Mouse (Mus musculus): ENCODE data around the gene Olfr642. TPM values are rescaled to one million over a fixed set of nuclear protein-coding genes. Genes with fewer than 3 reads are reported as not detected.

The Olfr642 gene
- polyA plus RNA-seq (2015; fragmentation: Nextera tagmentation; extraction: Ambion mirVana): not detected in 2 replicates

DNA sequence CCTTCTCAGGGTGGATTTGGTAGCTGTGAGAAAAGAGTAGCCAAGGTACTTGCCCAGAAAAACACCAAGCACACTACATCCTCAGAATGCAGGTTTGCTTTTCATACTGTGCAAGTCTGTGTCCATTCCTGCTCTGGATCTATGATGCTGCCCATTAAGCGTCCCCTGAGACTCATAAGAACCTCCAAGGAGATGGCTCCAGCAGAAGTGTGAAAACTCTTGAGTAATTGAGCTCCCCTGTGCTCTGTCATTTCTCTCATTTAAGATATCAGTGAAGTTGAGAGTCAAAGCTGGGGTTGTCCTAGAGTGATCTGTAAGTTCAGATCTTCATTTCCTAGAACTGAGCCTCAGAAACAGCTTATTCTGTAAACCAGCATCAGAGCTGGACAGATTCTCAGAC is at the start of gene Olfr642:
Olfr642 (minus strand) TSS at position 101 of the 400 bp plus-strand sequence.
- Histone ChIP-seq H3K4me1 (no peaks in the 10 kb centered on the region), H3K4me2 (no peak within 1 kb of the TSS), H3K9me3 (no peaks in the 10 kb centered on the region), H3K4me3 (no peak within 1 kb of the TSS), H3K27me3 (no peaks in the 10 kb centered on the region), H3K36me3 (no peaks in the 10 kb centered on the region), H3K27ac (no peak within 1 kb of the TSS), H3K9ac (no peak within 1 kb of the TSS)
- WGBS: 63% methylated on average over 1 of the region's 1 CpGs
- no peak for ATAC-seq (ENCODE audit: insufficient number of reproducible peaks, low FRiP score, low TSS enrichment, low read depth)

DNA sequence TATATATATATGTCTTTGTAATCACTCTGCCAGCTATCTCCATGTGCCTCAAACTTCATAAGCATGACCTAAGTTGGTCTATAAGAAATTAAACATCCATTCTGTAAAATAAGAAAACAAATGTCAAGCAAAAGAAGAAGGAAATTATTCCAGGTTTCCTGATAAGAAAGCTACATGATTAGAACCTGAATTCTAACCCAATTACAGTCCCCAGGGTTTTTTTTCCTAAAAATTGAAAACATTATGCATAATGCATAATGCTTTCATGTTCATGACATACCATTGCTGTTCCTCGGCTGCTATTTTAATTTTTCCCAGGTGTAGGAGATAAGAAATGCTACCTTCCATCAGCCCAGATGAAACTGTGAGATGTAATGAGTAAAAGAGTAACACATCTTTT is 32.9 kb upstream of the Olfr642 start, which contains the start of gene Olfr645:
Olfr645 (minus strand) TSS at position 101 of the 400 bp plus-strand sequence.
- Histone ChIP-seq H3K27me3 (no peaks in the 10 kb centered on the region), H3K9me3 (no peaks in the 10 kb centered on the region)
- WGBS: 71% methylated on average over 1 of the region's 1 CpGs

DNA sequence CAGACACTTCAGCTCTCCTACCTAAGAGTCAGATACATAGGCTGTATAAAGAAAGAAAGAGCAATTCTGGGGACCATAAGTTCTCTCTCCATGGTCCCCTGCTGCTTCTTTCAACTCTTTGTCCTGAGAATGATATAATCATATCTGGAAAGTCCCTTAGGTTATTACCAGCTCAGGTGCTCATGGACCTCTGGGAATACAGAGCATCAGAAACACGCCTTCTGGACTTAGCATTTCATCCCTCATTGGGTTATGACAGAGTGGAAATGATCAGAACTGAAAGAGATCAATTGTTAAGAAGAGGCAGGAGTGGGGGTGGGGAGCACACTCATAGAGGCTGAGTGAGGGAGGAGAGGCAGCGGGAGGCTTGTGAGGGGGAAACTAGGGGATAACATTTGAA is 19.3 kb upstream of the Olfr642 start, which contains the start of gene Olfr644:
Olfr644 (minus strand) TSS at position 101 of the 400 bp plus-strand sequence.
- 63% methylated on average over 2 of the region's 2 CpGs for WGBS

More for the DNA sequence above, 32.9 kb upstream of the Olfr642 start, which contains the start of gene Olfr645:
- Histone ChIP-seq H3K4me1 (no peaks in the 10 kb centered on the region), H3K27ac (no peak within 1 kb of the TSS), H3K4me3 (no peak within 1 kb of the TSS), H3K4me2 (no peak within 1 kb of the TSS), H3K9ac (no peak within 1 kb of the TSS), H3K36me3 (no peaks in the 10 kb centered on the region)
- no peak for ATAC-seq (ENCODE audit: insufficient number of reproducible peaks, low FRiP score, low TSS enrichment, low read depth)

DNA sequence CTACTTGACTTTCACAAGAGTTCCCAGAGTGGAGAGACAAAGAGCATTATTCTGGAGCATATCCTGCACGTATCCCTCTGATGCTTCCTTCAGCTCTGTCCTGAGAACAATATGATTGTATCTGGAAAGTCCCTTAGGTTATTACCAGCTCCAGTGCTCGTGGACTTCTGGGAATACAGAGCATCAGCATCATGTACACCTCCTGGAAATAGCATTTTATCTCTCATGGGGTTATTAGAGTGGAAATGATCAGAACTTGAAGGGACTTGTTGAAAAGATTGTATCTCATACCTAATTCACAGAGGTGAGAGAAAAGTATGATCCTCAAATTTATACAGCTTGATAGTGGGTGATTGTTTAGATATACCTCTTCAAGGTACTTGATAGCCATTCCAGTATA is 8.9 kb upstream of the Olfr642 start, which contains the start of gene 4930516K23Rik:
4930516K23Rik (minus strand) TSS at position 101 of the 400 bp plus-strand sequence.
- H3K4me3 ChIP-seq: no peak within 1 kb of the TSS
- H3K9ac ChIP-seq: no peak within 1 kb of the TSS
- H3K4me2 ChIP-seq: no peak within 1 kb of the TSS
- ATAC-seq (ENCODE audit: insufficient number of reproducible peaks, low FRiP score, low TSS enrichment, low read depth): no peak
- H3K27me3 ChIP-seq: no peaks in the 10 kb centered on the region
- WGBS: 51% methylated on average over 2 of the region's 2 CpGs
- H3K27ac ChIP-seq: no peak within 1 kb of the TSS
- no peaks in the 10 kb centered on the region for H3K36me3 ChIP-seq
- H3K9me3 ChIP-seq: no peaks in the 10 kb centered on the region
- no peaks in the 10 kb centered on the region for H3K4me1 ChIP-seq

More for the DNA sequence above, 19.3 kb upstream of the Olfr642 start, which contains the start of gene Olfr644:
- Histone ChIP-seq H3K4me1 (no peaks in the 10 kb centered on the region), H3K9me3 (no peaks in the 10 kb centered on the region), H3K36me3 (no peaks in the 10 kb centered on the region), H3K9ac (no peak within 1 kb of the TSS), H3K27ac (no peak within 1 kb of the TSS), H3K27me3 (no peaks in the 10 kb centered on the region), H3K4me2 (no peak within 1 kb of the TSS), H3K4me3 (no peak within 1 kb of the TSS)
- no peak for ATAC-seq (ENCODE audit: insufficient number of reproducible peaks, low FRiP score, low TSS enrichment, low read depth)

DNA sequence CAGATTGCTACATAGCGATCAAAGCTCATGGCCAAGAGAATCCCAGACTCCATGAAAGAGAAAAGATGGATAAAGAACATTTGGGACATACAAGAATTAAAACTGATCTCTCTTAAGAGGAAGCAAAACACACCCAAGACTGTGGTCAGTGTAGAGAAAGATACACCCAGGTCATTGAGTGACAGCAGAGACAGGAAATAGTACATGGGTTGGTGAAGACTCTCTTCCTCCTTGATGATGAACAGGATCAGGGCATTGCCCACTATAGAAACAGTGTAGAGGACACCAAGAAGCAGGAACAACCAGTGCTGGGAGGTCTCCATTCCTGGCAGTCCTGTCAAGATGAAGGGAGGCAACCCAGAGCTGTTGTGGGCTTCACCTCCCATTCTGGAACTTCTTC is 6.7 kb upstream of the Olfr642 start:
- no peak overlapping the region for H3K27ac ChIP-seq

DNA sequence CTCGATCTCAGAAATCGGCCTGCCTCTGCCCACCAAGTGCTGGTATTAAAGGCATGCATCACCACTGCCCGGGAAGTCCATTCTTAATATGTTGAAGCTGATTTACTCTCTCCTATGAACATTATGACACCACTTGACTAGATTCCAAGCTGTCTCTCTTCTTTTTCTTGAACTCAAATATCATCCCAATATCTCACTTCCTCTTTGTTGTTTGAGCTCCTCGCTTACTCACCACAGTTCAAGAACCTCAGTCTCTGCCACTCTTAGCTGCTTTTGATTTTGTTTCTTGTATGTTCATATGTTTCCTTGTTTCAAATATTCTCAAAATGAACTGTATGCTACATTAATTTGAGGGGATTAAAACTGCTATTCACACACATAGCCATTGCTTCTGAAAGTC is 1.7 kb downstream of the Olfr642 start:
- Histone ChIP-seq H3K27me3 (no peaks in the 10 kb centered on the region), H3K4me3 (no peak overlapping the region), H3K36me3 (no peaks in the 10 kb centered on the region), H3K27ac (no peak overlapping the region), H3K4me2 (no peak overlapping the region), H3K9me3 (no peaks in the 10 kb centered on the region), H3K4me1 (no peaks in the 10 kb centered on the region), H3K9ac (no peak overlapping the region)
- WGBS: 89% methylated on average over 4 of the region's 4 CpGs
- ATAC-seq (ENCODE audit: insufficient number of reproducible peaks, low FRiP score, low TSS enrichment, low read depth): no peak

More for the DNA sequence above, 6.7 kb upstream of the Olfr642 start:
- no peaks in the 10 kb centered on the region for H3K27me3 ChIP-seq
- H3K4me1 ChIP-seq: no peaks in the 10 kb centered on the region
- no peak overlapping the region for H3K4me3 ChIP-seq
- H3K9ac ChIP-seq: no peak overlapping the region
- no peaks in the 10 kb centered on the region for H3K36me3 ChIP-seq
- H3K4me2 ChIP-seq: no peak overlapping the region
- H3K9me3 ChIP-seq: no peaks in the 10 kb centered on the region
- no peak for ATAC-seq (ENCODE audit: insufficient number of reproducible peaks, low FRiP score, low TSS enrichment, low read depth)
- 84% methylated on average over 1 of the region's 1 CpGs for WGBS

DNA sequence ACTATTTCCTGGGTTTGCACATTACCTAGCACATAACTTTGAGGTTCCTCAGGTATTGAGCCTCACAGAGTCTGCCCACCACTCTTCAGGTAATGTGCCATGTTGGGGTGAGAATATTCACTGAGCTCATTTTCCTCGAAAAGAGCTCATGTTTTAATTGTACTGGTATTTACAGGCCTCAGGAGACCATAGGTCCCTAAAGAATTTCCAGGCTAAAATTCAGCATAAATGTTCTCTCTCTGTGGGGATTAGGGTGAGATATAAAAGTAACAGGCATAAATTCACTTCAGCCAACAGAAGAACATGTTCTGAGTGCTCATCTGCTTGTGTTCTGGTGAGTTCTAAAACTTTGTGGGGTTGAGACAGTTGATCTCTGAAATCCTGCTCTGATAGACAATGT is 17.3 kb downstream of the Olfr642 start, which contains the start of gene Olfr641:
Olfr641 (plus strand) TSS at position 301 of the 400 bp plus-strand sequence.
- Histone ChIP-seq H3K4me1 (no peaks in the 10 kb centered on the region), H3K27ac (no peak within 1 kb of the TSS), H3K9ac (no peak within 1 kb of the TSS), H3K4me3 (no peak within 1 kb of the TSS), H3K4me2 (no peak within 1 kb of the TSS), H3K36me3 (no peaks in the 10 kb centered on the region), H3K9me3 (no peaks in the 10 kb centered on the region), H3K27me3 (no peaks in the 10 kb centered on the region)
- 60% methylated on average over 1 of the region's 1 CpGs for WGBS
- no peak for ATAC-seq (ENCODE audit: insufficient number of reproducible peaks, low FRiP score, low TSS enrichment, low read depth)

DNA sequence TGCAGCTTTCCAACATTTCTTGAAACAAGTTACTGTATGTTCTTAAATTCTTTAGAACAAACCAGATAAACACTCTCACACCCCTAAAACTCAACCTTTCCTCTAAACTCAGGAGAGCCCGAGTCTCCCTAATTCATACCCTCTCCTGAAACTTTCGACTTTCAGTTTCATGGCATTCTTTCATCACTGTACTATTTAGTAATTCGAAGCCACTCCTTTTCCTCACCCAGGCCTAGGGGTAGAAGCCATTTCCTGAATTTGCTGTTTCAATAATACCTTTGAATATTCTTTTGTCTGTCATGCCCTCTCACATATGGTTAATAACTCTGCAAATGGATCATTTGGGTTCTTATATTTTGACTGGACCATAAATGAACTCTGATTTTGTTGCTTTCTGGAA is 25.5 kb downstream of the Olfr642 start:
- Histone ChIP-seq H3K4me1 (no peaks in the 10 kb centered on the region), H3K4me3 (no peak overlapping the region), H3K9me3 (no peaks in the 10 kb centered on the region), H3K27me3 (no peaks in the 10 kb centered on the region), H3K4me2 (no peak overlapping the region), H3K36me3 (no peaks in the 10 kb centered on the region), H3K9ac (no peak overlapping the region), H3K27ac (no peak overlapping the region)
- no peak for ATAC-seq (ENCODE audit: insufficient number of reproducible peaks, low FRiP score, low TSS enrichment, low read depth)
- WGBS: 72% methylated on average over 3 of the region's 3 CpGs

DNA sequence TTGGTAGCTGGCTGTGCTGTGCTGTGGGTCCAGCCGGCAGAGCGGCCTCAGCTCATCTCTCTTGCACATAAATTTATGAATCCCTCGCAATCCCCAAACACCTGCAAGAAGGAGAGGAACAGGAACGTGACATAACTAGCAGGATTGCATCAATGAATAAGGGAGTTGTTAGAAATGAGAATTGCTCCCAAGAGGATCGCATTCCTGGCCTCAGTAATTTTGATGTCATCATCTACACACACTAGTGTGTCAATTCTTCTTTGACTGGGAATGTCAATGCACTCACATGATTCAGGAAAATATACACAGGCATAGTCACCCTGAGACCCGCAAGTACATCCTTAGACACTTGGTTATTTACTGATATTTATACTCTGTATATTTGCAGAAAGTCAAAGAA is 27.0 kb downstream of the Olfr642 start, which contains the start of gene Olfr640:
Olfr640 (minus strand) TSS at position 101 of the 400 bp plus-strand sequence.
- no peak for ATAC-seq (ENCODE audit: insufficient number of reproducible peaks, low FRiP score, low TSS enrichment, low read depth)
- Histone ChIP-seq H3K27ac (no peak within 1 kb of the TSS), H3K9ac (no peak within 1 kb of the TSS), H3K9me3 (no peaks in the 10 kb centered on the region), H3K4me3 (no peak within 1 kb of the TSS), H3K27me3 (no peaks in the 10 kb centered on the region), H3K4me1 (no peaks in the 10 kb centered on the region), H3K36me3 (no peaks in the 10 kb centered on the region), H3K4me2 (no peak within 1 kb of the TSS)
- WGBS: 82% methylated on average over 6 of the region's 6 CpGs

DNA sequence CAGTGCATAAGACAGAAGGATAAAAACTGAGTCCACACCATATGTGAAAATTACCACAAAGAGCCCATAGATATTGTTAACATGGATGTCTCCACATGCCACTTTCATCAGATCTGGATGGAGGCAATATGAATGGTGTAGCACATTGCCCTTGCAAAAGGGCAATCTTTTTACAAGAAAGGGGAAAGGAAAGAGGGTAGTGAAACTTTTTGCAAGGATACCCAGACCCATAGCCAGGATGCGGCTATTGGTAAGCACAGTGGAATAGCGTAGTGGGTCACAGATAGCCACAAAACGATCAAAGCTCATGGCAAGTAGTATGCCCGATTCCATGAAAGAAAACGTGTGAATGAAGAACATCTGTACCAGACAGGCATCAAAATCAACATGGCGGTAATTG is 30.8 kb downstream of the Olfr642 start:
- H3K4me1 ChIP-seq: no peaks in the 10 kb centered on the region
- H3K27ac ChIP-seq: no peak overlapping the region
- no peaks in the 10 kb centered on the region for H3K9me3 ChIP-seq
- H3K27me3 ChIP-seq: no peaks in the 10 kb centered on the region
- no peak overlapping the region for H3K4me2 ChIP-seq
- no peak for ATAC-seq (ENCODE audit: insufficient number of reproducible peaks, low FRiP score, low TSS enrichment, low read depth)
- H3K36me3 ChIP-seq: no peaks in the 10 kb centered on the region
- 90% methylated on average over 6 of the region's 6 CpGs for WGBS
- H3K4me3 ChIP-seq: no peak overlapping the region
- no peak overlapping the region for H3K9ac ChIP-seq

DNA sequence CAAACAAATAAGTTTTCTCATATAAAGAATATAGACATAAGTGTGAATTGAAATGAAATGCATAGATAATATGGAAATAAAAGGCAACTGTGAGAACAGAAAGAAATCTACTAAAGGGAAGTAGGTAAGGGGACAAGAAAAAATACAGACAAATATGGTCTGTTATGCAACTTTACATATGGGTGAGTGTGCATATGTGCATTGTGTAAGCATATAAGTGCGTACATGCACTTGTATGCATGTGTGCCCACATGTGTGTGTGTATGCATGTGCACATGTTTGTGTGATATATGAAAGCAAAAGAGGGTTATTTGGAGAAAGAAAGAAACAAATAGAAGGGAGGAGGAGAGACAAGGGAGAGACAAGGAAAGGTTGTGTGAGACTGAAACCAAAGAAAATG is 33.5 kb downstream of the Olfr642 start:
- H3K9ac ChIP-seq: no peak overlapping the region
- no peak overlapping the region for H3K4me3 ChIP-seq
- H3K36me3 ChIP-seq: no peaks in the 10 kb centered on the region
- no peak for ATAC-seq (ENCODE audit: insufficient number of reproducible peaks, low FRiP score, low TSS enrichment, low read depth)
- H3K4me1 ChIP-seq: no peaks in the 10 kb centered on the region
- H3K27ac ChIP-seq: no peak overlapping the region
- WGBS: 82% methylated on average over 1 of the region's 1 CpGs
- no peak overlapping the region for H3K4me2 ChIP-seq
- H3K27me3 ChIP-seq: no peaks in the 10 kb centered on the region
- no peaks in the 10 kb centered on the region for H3K9me3 ChIP-seq

DNA sequence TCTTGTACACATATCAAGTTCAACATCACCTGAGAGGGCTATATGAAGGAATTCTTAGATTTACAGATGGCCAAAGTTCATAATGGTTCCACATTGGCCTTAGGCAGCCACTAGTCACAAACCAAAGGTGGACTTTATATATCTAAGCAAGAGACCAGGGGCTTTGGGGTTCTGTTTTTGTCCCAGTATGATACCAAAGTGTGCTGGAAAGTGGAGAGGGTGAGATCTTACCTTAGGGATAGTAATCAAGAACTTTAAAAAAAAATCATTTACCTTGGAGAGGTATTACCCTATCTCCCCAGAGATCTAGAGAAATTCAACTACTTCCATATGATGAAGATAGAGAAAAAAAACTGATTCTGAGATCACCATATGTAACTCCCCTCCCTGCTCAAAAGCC is 35.3 kb downstream of the Olfr642 start, which contains the start of gene Olfr639:
Olfr639 (minus strand) TSS at position 101 of the 400 bp plus-strand sequence.
- H3K9ac ChIP-seq: no peak within 1 kb of the TSS
- ATAC-seq (ENCODE audit: insufficient number of reproducible peaks, low FRiP score, low TSS enrichment, low read depth): no peak
- H3K4me1 ChIP-seq: no peaks in the 10 kb centered on the region
- no peaks in the 10 kb centered on the region for H3K36me3 ChIP-seq
- no peaks in the 10 kb centered on the region for H3K27me3 ChIP-seq
- H3K9me3 ChIP-seq: no peaks in the 10 kb centered on the region
- no peak within 1 kb of the TSS for H3K4me3 ChIP-seq
- no peak within 1 kb of the TSS for H3K4me2 ChIP-seq
- H3K27ac ChIP-seq: no peak within 1 kb of the TSS

DNA sequence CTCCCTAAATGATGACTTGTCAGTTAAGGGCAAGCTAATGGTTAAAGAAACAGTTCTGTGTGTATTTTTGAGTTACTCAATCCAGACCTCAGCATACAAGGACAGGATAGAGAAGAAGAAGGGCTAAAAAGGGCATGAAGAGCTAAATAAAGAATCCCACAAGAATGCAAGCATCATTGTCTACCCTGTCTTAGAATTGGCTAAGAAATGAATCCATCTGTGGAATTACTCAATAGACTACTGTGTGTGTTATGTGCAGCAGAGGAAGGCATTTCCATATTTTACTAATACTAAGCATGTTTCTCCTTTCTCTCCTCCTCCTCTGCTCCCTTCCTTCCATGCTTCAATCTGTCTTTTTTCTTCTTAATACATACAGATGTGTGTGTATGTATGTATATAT is 53.3 kb downstream of the Olfr642 start:
- Histone ChIP-seq H3K27me3 (no peaks in the 10 kb centered on the region), H3K9me3 (no peaks in the 10 kb centered on the region), H3K36me3 (no peaks in the 10 kb centered on the region), H3K4me3 (no peak overlapping the region), H3K4me1 (no peaks in the 10 kb centered on the region), H3K4me2 (no peak overlapping the region), H3K9ac (no peak overlapping the region), H3K27ac (no peak overlapping the region)
- no peak for ATAC-seq (ENCODE audit: insufficient number of reproducible peaks, low FRiP score, low TSS enrichment, low read depth)
